Mouse (Mus musculus): ENCODE measurements around the gene Pabpc1l. TPM values are rescaled to one million over a fixed set of nuclear protein-coding genes. Genes with fewer than 3 reads are reported as not detected.

Pabpc1l gene
- polyA plus RNA-seq, 1 experiment from 2014 or later, result 2.4 TPM

DNA sequence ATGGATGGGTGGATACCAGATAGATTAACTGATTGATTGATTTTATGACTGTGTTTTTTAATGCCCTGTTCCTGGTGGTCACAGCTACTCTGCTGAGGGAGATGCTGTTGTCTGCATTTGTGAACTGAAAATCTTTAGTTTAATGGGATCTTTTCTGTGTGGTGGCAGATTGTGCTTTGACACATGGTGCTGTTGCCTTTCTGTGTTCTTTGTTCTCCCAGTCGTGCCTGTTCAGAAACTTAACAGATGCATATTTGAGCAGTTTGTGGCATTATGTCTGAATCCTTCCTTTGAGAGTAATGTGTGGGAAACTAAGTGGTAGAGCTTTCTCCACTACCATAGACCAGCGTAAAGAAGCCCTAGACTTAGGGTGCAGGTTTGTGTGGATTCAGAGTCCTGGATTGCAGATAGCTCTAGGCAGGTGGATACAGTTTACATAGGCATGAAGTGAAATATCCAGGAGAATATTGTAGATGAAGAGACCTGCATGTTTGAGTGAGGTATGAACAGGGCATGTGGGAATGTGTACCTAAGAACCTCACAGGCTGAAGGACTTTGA lies 17.2 kb upstream of the Pabpc1l start:
- Histone ChIP-seq H3K4me1 (peaks cover 11% of the 10 kb centered on the region), H3K27ac (no peak overlapping the region), H3K9ac (no peak overlapping the region), H3K9me3 (no peaks in the 10 kb centered on the region), H3K4me2 (no peak overlapping the region), H3K27me3 (replicated peaks) (no peaks in the 10 kb centered on the region), H3K36me3 (replicated peaks) (no peaks in the 10 kb centered on the region), H3K4me3 (no peak overlapping the region)
- no peak for ATAC-seq (replicated peaks)
- 55% methylated on average over 2 of the region's 2 CpGs for WGBS

DNA sequence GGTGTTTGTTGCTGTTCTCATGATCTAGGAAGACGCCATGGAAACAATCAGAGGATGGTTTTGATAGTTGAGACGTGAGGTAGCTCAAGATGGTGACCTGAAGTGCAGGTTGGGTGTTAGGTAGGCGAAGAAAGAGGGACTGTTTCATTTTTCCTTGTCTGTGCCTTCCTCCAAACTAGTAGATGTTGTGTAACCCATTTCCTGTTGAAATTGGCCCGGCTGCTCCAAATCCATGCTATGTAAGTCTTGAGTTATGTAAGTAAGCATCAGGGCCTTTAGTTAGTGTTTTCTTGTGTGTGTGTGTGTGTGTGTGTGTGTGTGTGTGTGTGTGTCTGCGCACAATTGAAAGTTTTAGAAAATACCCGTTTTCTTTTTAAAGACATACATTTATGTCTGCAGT lies 16.0 kb upstream of the Pabpc1l start:
- H3K36me3 ChIP-seq (replicated peaks), result peaks cover 4% of the 10 kb centered on the region; the same call in 1 of the 2 replicates
- peaks cover 11% of the 10 kb centered on the region for H3K4me1 ChIP-seq
- no peaks in the 10 kb centered on the region for H3K27me3 ChIP-seq (replicated peaks)
- 95% methylated on average over 6 of the region's 6 CpGs for WGBS
- H3K4me3 ChIP-seq, result no peak overlapping the region
- H3K9ac ChIP-seq, result no peak overlapping the region
- no peak overlapping the region for H3K4me2 ChIP-seq
- H3K9me3 ChIP-seq, result no peaks in the 10 kb centered on the region
- H3K27ac ChIP-seq, result 0 out of 2 replicates have a peak overlapping the region, but pooled peaks have one; percentile 21
- ATAC-seq (replicated peaks), result no peak

DNA sequence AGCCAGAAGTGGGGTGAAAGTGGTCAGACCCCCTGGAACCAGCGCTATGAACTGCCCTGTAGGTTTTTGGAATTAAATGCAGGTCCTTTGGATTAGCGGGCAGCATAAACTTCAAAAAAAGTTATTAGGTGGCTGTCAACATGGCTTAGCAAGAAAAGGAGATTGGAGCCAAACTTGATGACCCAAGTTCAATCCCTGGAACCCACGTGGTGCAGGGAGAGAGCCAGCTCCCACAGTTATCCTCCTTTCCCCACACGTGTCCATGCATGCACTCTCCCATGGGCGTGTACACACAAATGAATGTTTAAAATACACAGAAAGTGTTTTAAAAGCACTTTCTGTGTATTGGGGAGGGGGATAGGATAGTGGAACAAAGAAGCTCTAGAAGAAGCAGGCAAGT lies 14.8 kb upstream of the Pabpc1l start:
- H3K27ac ChIP-seq, result no peak overlapping the region
- no peaks in the 10 kb centered on the region for H3K27me3 ChIP-seq (replicated peaks)
- 90% methylated on average over 5 of the region's 5 CpGs for WGBS

DNA sequence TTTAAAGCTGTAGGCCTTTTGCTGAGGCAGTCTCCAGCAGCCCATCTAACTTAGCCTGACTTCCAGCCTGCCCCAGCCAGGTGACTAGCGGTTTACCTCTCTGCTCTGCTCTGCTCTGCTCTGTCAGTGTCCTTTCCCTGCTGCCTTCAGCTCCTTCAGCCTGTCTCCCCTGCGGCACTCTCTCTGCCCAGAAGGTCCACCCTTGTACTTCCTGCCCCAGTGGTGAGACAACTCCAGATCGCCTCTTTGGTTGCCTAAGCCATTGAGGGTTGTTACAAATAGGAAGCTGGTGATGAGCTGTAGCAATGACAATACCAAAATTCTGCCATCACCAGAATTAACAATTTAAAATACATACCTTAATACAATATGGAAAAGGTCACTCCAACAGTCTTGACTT lies 14.3 kb upstream of the Pabpc1l start:
- Histone ChIP-seq H3K27me3 (replicated peaks) (no peaks in the 10 kb centered on the region), H3K9me3 (no peaks in the 10 kb centered on the region), H3K4me2 (no peak overlapping the region), H3K4me1 (peaks cover 6% of the 10 kb centered on the region), H3K4me3 (no peak overlapping the region), H3K9ac (no peak overlapping the region), H3K27ac (no peak overlapping the region), H3K36me3 (replicated peaks) (peaks cover 21% of the 10 kb centered on the region; the same call in 1 of the 2 replicates)
- 91% methylated on average over 3 of the region's 3 CpGs for WGBS
- no peak for ATAC-seq (replicated peaks)

More for the DNA sequence above, 14.8 kb upstream of the Pabpc1l start:
- no peaks in the 10 kb centered on the region for H3K9me3 ChIP-seq
- peaks cover 17% of the 10 kb centered on the region; the same call in 1 of the 2 replicates for H3K36me3 ChIP-seq (replicated peaks)
- H3K4me2 ChIP-seq, result no peak overlapping the region
- peaks cover 10% of the 10 kb centered on the region for H3K4me1 ChIP-seq
- no peak overlapping the region for H3K9ac ChIP-seq
- no peak overlapping the region for H3K4me3 ChIP-seq
- no peak for ATAC-seq (replicated peaks)

DNA sequence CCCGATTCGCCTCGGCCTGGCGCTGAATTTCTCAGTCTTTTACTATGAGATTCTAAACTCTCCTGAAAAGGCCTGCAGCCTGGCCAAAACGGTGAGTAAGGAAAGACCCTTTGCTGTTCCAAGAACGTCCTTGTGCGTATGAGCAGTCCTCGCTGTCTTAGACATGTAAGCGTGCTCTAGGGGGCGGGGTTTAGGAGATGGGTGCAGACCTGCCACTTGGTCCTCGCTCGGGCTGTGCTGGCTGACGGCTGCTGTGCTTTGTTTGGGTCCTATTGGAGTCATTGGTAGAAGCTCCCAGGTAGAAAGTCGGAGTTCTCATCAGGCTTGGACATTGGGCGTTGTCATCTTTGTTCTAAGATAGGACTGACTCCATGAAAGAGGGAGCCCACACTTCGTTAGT lies 9.9 kb upstream of the Pabpc1l start:
- WGBS, result 92% methylated on average over 16 of the region's 16 CpGs
- Histone ChIP-seq H3K9me3 (no peaks in the 10 kb centered on the region), H3K36me3 (replicated peaks) (peaks cover 45% of the 10 kb centered on the region), H3K9ac (no peak overlapping the region), H3K27ac (no peak overlapping the region), H3K4me1 (no peaks in the 10 kb centered on the region), H3K27me3 (replicated peaks) (no peaks in the 10 kb centered on the region), H3K4me2 (no peak overlapping the region), H3K4me3 (no peak overlapping the region)
- no peak for ATAC-seq (replicated peaks)

DNA sequence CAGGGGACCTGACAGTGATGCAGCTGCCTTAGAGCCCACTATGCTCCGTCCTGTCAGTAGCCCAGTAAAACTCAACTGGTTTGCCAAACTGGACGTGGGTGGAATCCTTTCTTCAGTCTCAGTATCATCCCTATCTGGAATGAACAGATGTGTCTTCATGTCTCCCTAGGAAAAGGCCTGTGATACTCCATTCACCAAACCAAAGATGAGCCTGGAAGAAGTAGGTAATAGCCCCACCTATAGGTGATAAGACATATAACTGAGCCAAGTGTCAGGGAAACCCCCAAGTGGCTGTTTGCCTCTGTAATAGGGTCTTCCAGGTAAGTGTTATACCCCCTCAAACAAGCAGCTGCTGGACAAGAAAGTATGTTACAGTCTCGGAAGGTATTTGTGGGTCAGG lies 6.3 kb upstream of the Pabpc1l start:
- WGBS, result 94% methylated on average over 3 of the region's 3 CpGs
- H3K4me3 ChIP-seq, result no peak overlapping the region
- no peak overlapping the region for H3K4me2 ChIP-seq
- H3K4me1 ChIP-seq, result no peaks in the 10 kb centered on the region
- no peaks in the 10 kb centered on the region for H3K9me3 ChIP-seq
- peaks cover 44% of the 10 kb centered on the region for H3K36me3 ChIP-seq (replicated peaks)
- H3K27me3 ChIP-seq (replicated peaks), result no peaks in the 10 kb centered on the region
- no peak for ATAC-seq (replicated peaks)
- H3K9ac ChIP-seq, result no peak overlapping the region
- H3K27ac ChIP-seq, result no peak overlapping the region

DNA sequence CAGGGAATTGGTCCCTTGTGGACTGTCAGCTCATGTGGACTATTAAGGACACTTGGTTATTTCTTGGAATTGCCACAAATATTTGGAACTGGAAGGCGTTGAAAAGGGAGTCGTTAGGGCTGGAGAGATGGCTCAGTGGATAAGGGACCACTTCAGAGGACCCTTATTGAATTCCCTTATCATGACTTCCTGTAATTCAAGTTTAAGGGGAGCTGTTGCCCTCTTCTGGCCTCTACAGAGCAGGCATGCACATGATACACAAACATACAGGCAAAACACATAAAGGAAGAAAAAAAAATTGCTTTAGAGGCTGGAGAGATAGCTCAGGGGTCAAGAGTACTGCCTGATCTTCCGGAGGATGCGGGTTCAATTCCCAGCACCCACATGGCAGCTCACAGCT lies 5.3 kb upstream of the Pabpc1l start:
- peaks cover 34% of the 10 kb centered on the region for H3K36me3 ChIP-seq (replicated peaks)
- H3K27me3 ChIP-seq (replicated peaks), result no peaks in the 10 kb centered on the region
- no peak overlapping the region for H3K4me2 ChIP-seq
- no peak overlapping the region for H3K9ac ChIP-seq
- H3K4me3 ChIP-seq, result no peak overlapping the region
- ATAC-seq (replicated peaks), result no peak
- no peaks in the 10 kb centered on the region for H3K4me1 ChIP-seq
- H3K27ac ChIP-seq, result no peak overlapping the region
- H3K9me3 ChIP-seq, result no peaks in the 10 kb centered on the region
- 95% methylated on average over 4 of the region's 4 CpGs for whole genome bisulfite sequencing

DNA sequence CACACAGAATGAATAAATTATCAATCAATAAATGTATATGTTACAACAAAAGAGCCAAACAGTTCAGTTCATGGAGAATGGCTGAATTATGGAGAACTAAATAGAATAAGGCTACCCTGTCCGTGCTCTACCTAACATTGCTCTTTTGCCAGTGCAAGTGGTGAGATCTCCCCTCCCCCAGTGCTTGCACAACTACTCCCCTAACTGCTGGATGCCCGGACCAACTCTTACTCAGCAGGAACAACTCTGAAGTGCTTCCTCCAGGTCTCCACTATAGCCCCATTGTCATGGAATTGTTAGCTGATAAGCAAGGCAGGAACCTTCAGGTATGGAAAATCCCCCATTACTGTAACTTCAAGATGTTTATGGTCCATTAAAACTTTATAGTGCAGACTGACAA lies 3.1 kb upstream of the Pabpc1l start:
- Histone ChIP-seq H3K27ac (no peak overlapping the region), H3K36me3 (replicated peaks) (peaks cover 17% of the 10 kb centered on the region), H3K4me3 (no peak overlapping the region), H3K27me3 (replicated peaks) (no peaks in the 10 kb centered on the region), H3K4me1 (no peaks in the 10 kb centered on the region), H3K9ac (no peak overlapping the region), H3K9me3 (no peaks in the 10 kb centered on the region), H3K4me2 (no peak overlapping the region)
- ATAC-seq (replicated peaks), result no peak
- 67% methylated on average over 2 of the region's 2 CpGs for WGBS

DNA sequence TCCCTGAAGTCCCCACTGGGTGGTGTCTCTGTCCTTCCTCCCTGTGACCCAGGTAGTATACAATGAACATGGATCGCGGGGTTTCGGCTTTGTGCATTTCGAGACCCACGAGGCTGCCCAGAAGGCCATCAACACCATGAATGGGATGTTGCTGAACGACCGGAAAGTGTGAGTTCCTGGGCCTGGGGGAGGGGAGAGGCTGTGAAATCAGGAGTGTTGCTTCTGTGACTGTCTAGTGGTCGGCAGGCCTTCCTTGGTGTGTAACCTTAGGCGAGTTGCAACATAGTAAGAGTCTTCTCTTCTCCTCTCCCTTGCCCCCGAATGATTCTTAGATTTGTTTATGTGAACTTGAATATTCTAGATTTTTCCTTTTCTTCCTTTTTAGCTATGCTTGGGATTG lies 5.9 kb downstream of the Pabpc1l start:
- Histone ChIP-seq H3K9me3 (no peaks in the 10 kb centered on the region), H3K4me2 (no peak overlapping the region), H3K27ac (no peak overlapping the region), H3K9ac (no peak overlapping the region), H3K36me3 (replicated peaks) (no peaks in the 10 kb centered on the region), H3K27me3 (replicated peaks) (no peaks in the 10 kb centered on the region), H3K4me1 (no peaks in the 10 kb centered on the region), H3K4me3 (no peak overlapping the region)
- ATAC-seq (replicated peaks), result no peak
- 82% methylated on average over 10 of the region's 10 CpGs for WGBS

DNA sequence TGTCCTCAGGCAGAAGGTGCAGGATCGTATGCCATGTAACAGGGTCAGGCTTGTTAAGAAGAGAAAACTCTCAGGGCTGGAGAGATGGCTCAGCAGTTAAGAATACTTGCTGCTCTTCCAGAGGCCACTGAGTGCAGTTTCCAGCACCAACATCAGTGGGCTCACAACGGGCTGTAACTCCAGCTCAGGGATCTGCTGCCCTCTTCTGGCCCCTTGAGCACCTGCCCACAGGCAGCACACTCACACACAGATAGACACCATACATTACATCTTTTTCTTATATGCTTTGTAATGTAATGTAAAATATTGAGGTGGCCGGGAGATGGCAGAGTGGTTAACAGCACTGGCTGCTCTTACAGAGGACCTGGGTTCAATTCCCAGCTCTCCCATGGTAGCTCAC lies 7.7 kb downstream of the Pabpc1l start:
- Histone ChIP-seq H3K27me3 (replicated peaks) (no peaks in the 10 kb centered on the region), H3K36me3 (replicated peaks) (no peaks in the 10 kb centered on the region), H3K27ac (no peak overlapping the region), H3K4me2 (no peak overlapping the region), H3K4me1 (no peaks in the 10 kb centered on the region), H3K4me3 (no peak overlapping the region), H3K9ac (no peak overlapping the region), H3K9me3 (no peaks in the 10 kb centered on the region)
- ATAC-seq (replicated peaks), result no peak
- WGBS, result 95% methylated on average over 3 of the region's 3 CpGs

DNA sequence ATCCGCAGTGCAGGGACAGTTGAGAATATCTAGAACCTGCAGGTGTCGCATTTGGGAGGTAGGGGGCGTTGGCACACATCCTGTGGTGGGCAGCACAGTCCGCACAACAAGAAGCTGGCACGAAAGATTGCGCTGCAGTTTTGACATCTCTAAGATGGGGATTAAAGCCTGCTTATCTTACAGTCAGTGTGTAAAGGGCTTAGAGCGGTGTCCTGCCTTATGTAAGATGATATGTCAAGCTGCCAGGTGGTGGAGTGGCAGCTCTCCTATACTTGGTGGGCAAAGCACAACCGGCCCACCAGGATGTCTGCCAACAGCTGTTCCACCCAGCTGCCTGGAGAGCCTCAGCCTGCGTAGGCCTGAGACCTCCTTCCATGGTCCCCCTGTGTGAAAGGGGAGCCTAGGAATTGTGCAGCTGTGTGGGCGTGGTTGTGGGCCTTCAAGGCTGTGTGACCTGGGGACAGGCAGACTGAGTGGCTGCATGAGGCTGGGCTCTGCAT lies 11.3 kb downstream of the Pabpc1l start:
- no peak for ATAC-seq (replicated peaks)
- 51% methylated on average over 10 of the region's 10 CpGs for WGBS

DNA sequence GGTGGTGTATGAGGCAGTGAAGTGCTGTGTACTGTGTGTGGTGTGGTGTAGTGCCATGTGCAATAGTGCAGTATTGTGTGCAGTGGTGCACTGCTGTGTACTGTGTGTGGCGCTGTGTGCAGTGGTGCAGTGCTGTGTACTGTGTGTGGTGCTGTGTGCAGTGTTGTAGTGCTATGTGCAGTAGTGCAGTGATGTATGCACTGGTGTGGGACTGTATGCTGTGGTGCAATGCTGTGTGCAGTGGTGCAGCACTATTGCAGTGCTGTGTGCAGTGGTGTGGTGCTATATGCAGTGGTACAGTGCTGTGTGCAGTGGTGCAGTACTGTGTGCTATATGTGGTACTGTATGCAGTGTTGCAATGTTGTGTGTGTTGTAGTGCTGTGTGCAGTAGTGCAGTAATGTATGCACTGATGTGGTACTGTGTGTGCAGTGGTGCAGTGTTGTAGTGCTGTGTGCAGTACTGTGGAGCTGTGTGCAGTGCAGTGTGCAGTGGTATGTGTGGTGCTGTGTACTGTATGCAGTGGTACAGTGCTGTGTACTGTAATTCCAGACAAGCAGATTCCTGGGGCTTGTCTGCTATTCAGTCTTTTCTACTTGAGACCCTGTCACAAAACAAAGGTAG lies 13.3 kb downstream of the Pabpc1l start:
- Histone ChIP-seq H3K27ac (no peak overlapping the region), H3K4me1 (no peaks in the 10 kb centered on the region), H3K36me3 (replicated peaks) (no peaks in the 10 kb centered on the region), H3K4me2 (no peak overlapping the region), H3K4me3 (no peak overlapping the region), H3K27me3 (replicated peaks) (no peaks in the 10 kb centered on the region), H3K9me3 (no peaks in the 10 kb centered on the region), H3K9ac (no peak overlapping the region)
- 88% methylated on average over 1 of the region's 1 CpGs for WGBS
- no peak for ATAC-seq (replicated peaks)

More for the DNA sequence above, 11.3 kb downstream of the Pabpc1l start:
- Histone ChIP-seq H3K4me3 (no peak overlapping the region), H3K36me3 (replicated peaks) (no peaks in the 10 kb centered on the region), H3K27ac (no peak overlapping the region), H3K27me3 (replicated peaks) (no peaks in the 10 kb centered on the region), H3K9me3 (no peaks in the 10 kb centered on the region), H3K4me1 (no peaks in the 10 kb centered on the region), H3K9ac (no peak overlapping the region), H3K4me2 (no peak overlapping the region)

DNA sequence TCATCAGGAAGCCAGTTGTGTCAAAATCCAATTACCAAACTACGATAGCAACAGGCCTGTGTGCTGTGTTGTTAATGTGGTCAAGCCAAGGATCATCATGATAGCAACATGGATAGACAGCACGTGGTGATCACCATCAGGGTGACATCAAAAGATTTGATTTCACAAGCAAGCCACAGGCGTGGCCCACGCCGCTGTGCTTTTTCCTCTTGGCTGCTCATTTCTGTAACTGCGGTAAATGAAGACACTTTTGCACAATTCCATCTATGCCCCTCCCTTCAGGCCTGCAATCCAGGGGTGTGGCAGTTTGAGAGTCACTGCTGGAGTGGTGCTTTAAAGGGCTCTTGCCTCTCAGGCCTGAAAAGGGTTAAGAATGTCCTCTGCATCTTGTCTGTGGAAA lies 15.7 kb downstream of the Pabpc1l start:
- Histone ChIP-seq H3K36me3 (replicated peaks) (no peaks in the 10 kb centered on the region), H3K27ac (no peak overlapping the region), H3K4me3 (no peak overlapping the region), H3K9me3 (no peaks in the 10 kb centered on the region), H3K27me3 (replicated peaks) (no peaks in the 10 kb centered on the region), H3K4me1 (no peaks in the 10 kb centered on the region), H3K9ac (no peak overlapping the region), H3K4me2 (no peak overlapping the region)
- 87% methylated on average over 6 of the region's 6 CpGs for WGBS
- ATAC-seq (replicated peaks), result no peak

Measured in midbrain, embryonic 15.5 days (tissue).